Mouse (Mus musculus): ENCODE results near the gene Olfr564. TPM values are rescaled to one million over a fixed set of nuclear protein-coding genes. Genes with fewer than 3 reads are reported as not detected.

Olfr564 gene
- polyA plus RNA-seq (2017; shearing (Covaris generic)): not detected

GRCm38 (mm10) chr7:102803180-102803579 lies at the start of gene Olfr564:
TSS of gene Olfr564 (plus strand) at chr7:102803480.

GRCm38 (mm10) chr7:102759266-102759665 lies 44.0 kb upstream of the Olfr564 start, which contains the start of the genes Olfr560 and Olfr78:
TSS of gene Olfr560 (minus strand) at chr7:102759366.
TSS of gene Olfr78 (minus strand) at chr7:102759471.

GRCm38 (mm10) chr7:102770921-102771320 lies 32.4 kb upstream of the Olfr564 start, which contains the start of gene Olfr561:
TSS of gene Olfr561 (plus strand) at chr7:102771221.

Other genes with a start within 250 kb of the Olfr564 start
- gene Trim21, start 238.0 kb upstream of the Olfr564 start, polyA plus RNA-seq (2017; shearing (Covaris generic)): 116 TPM
- not detected for gene Olfr550, start 232.0 kb upstream of the Olfr564 start, polyA plus RNA-seq (2017; shearing (Covaris generic))
- not detected for gene Olfr551, start 211.6 kb upstream of the Olfr564 start, polyA plus RNA-seq (2017; shearing (Covaris generic))
- gene Olfr552, start 205.7 kb upstream of the Olfr564 start, polyA plus RNA-seq (2017; shearing (Covaris generic)): not detected
- gene Olfr553, start 185.3 kb upstream of the Olfr564 start, polyA plus RNA-seq (2017; shearing (Covaris generic)): not detected
- not detected for gene Olfr554, start 165.0 kb upstream of the Olfr564 start, polyA plus RNA-seq (2017; shearing (Covaris generic))
- gene Olfr555, start 144.7 kb upstream of the Olfr564 start, polyA plus RNA-seq (2017; shearing (Covaris generic)): not detected
- gene Olfr556, start 138.6 kb upstream of the Olfr564 start, polyA plus RNA-seq (2017; shearing (Covaris generic)): not detected
- 17.4 TPM for gene Trim68, start 116.2 kb upstream of the Olfr564 start, polyA plus RNA-seq (2017; shearing (Covaris generic))
- gene Olfr557, start 107.6 kb upstream of the Olfr564 start, polyA plus RNA-seq (2017; shearing (Covaris generic)): not detected
- not detected for gene Olfr558, start 101.3 kb upstream of the Olfr564 start, polyA plus RNA-seq (2017; shearing (Covaris generic))
- gene Olfr33, start 84.4 kb upstream of the Olfr564 start, polyA plus RNA-seq (2017; shearing (Covaris generic)): not detected
- not detected for gene Olfr559, start 76.0 kb upstream of the Olfr564 start, polyA plus RNA-seq (2017; shearing (Covaris generic))
- not detected for gene Olfr560, start 44.1 kb upstream of the Olfr564 start, polyA plus RNA-seq (2017; shearing (Covaris generic))
- not detected for gene Olfr78, start 44.0 kb upstream of the Olfr564 start, polyA plus RNA-seq (2017; shearing (Covaris generic))
- not detected for gene Olfr561, start 32.3 kb upstream of the Olfr564 start, polyA plus RNA-seq (2017; shearing (Covaris generic))
- gene Olfr566, start 55.3 kb downstream of the Olfr564 start, polyA plus RNA-seq (2017; shearing (Covaris generic)): not detected
- not detected for gene Olfr568, start 73.6 kb downstream of the Olfr564 start, polyA plus RNA-seq (2017; shearing (Covaris generic))
- not detected for gene Olfr569, start 87.4 kb downstream of the Olfr564 start, polyA plus RNA-seq (2017; shearing (Covaris generic))
- gene Olfr570, start 91.1 kb downstream of the Olfr564 start, polyA plus RNA-seq (2017; shearing (Covaris generic)): not detected
- gene Olfr571, start 114.1 kb downstream of the Olfr564 start, polyA plus RNA-seq (2017; shearing (Covaris generic)): not detected
- gene Olfr572, start 120.9 kb downstream of the Olfr564 start, polyA plus RNA-seq (2017; shearing (Covaris generic)): not detected
- not detected for gene Olfr573-ps1, start 139.1 kb downstream of the Olfr564 start, polyA plus RNA-seq (2017; shearing (Covaris generic))
- gene Olfr574, start 145.0 kb downstream of the Olfr564 start, polyA plus RNA-seq (2017; shearing (Covaris generic)): not detected
- gene Olfr575, start 155.3 kb downstream of the Olfr564 start, polyA plus RNA-seq (2017; shearing (Covaris generic)): not detected
- not detected for gene Olfr576, start 159.2 kb downstream of the Olfr564 start, polyA plus RNA-seq (2017; shearing (Covaris generic))
- gene Olfr577, start 172.5 kb downstream of the Olfr564 start, polyA plus RNA-seq (2017; shearing (Covaris generic)): not detected
- not detected for gene Olfr578, start 185.8 kb downstream of the Olfr564 start, polyA plus RNA-seq (2017; shearing (Covaris generic))
- gene Olfr582, start 234.5 kb downstream of the Olfr564 start, polyA plus RNA-seq (2017; shearing (Covaris generic)): not detected
- not detected for gene Olfr583, start 247.8 kb downstream of the Olfr564 start, polyA plus RNA-seq (2017; shearing (Covaris generic))

Data from activated CD4-positive, CD25-positive, alpha-beta regulatory T cell, adult 9 weeks (primary cell).